ENCODE assay signal across 8 mouse cellular contexts in genomic region chr5:107295061-107295816, GRCm38 (mm10). TPM values are rescaled to one million over a fixed set of nuclear protein-coding genes. Genes with fewer than 3 reads are reported as not detected.
DNase-seq lines count a peak whose midpoint lies in the region; ATAC-seq lines count a peak whose summit lies in the region.

No protein-coding gene starts in this region.

- peaks cover 10% of the 10 kb centered on the region; the same call in 1 of the 2 replicates for H3K27me3 ChIP-seq in kidney, embryonic 15.5 days
- H3K27me3 ChIP-seq in intestine, embryonic 15.5 days (replicated peaks) = no peaks in the 10 kb centered on the region
- no peaks in the 10 kb centered on the region for H3K27me3 ChIP-seq in stomach, embryonic 16.5 days (ENCODE audit: control insufficient read depth, insufficient read depth, low read length)
- peaks cover 11% of the 10 kb centered on the region; the same call in 1 of the 2 replicates for H3K27me3 ChIP-seq in heart, embryonic 10.5 days (ENCODE audit: insufficient read depth, poor library complexity, severe bottlenecking)

- H3K9ac ChIP-seq in kidney, embryonic 15.5 days = no peak overlapping the region
- no peak overlapping the region for H3K9ac ChIP-seq in intestine, embryonic 15.5 days
- no peak overlapping the region for H3K9ac ChIP-seq in stomach, embryonic 16.5 days (ENCODE audit: low read length)

- 58% methylated on average over 8 of the region's 8 CpGs for WGBS in kidney, embryonic 15.5 days
- WGBS in intestine, embryonic 15.5 days = 30% methylated on average over 8 of the region's 8 CpGs
- 39% methylated on average over 8 of the region's 8 CpGs for WGBS in stomach, embryonic 16.5 days
- 63% methylated on average over 8 of the region's 8 CpGs for WGBS in heart, embryonic 10.5 days

- H3K4me2 ChIP-seq in kidney, embryonic 15.5 days = no peak overlapping the region
- no peak overlapping the region for H3K4me2 ChIP-seq in intestine, embryonic 15.5 days (replicated peaks)
- no peak overlapping the region for H3K4me2 ChIP-seq in stomach, embryonic 16.5 days (ENCODE audit: low read depth, low read length)

- H3K36me3 ChIP-seq in kidney, embryonic 15.5 days = no peaks in the 10 kb centered on the region
- no peaks in the 10 kb centered on the region for H3K36me3 ChIP-seq in intestine, embryonic 15.5 days
- H3K36me3 ChIP-seq in stomach, embryonic 16.5 days (ENCODE audit: control insufficient read depth, insufficient read depth, low read length) = no peaks in the 10 kb centered on the region
- no peaks in the 10 kb centered on the region for H3K36me3 ChIP-seq in heart, embryonic 10.5 days

- DNase-seq in kidney, postnatal 25 days = peak; percentile 61 to 67
- DNase-seq in adrenal gland, adult (ENCODE audit: inconsistent age in 2 of 2, low spot score in 1 of 2) = peak; percentile 95 to 98
- no peak for DNase-seq in left cerebral cortex, adult 8-10 months (ENCODE audit: low spot score in 2 of 2)
- DNase-seq in gastrocnemius, postnatal 25 days = no peak
- no peak for DNase-seq in heart, embryonic 10.5 days (ENCODE audit: low spot score)

- no peak overlapping the region for H3K27ac ChIP-seq in kidney, embryonic 15.5 days
- no peak overlapping the region for H3K27ac ChIP-seq in intestine, embryonic 15.5 days
- H3K27ac ChIP-seq in stomach, embryonic 16.5 days (ENCODE audit: low read length) = peak overlapping the region; percentile 43; the same call in 1 of the 2 replicates
- no peak overlapping the region for H3K27ac ChIP-seq in heart, embryonic 10.5 days

- no peaks in the 10 kb centered on the region for H3K9me3 ChIP-seq in kidney, embryonic 15.5 days (replicated peaks)
- no peaks in the 10 kb centered on the region for H3K9me3 ChIP-seq in intestine, embryonic 15.5 days
- H3K9me3 ChIP-seq in stomach, embryonic 16.5 days (replicated peaks; ENCODE audit: control insufficient read depth, low read length) = no peaks in the 10 kb centered on the region
- no peaks in the 10 kb centered on the region for H3K9me3 ChIP-seq in heart, embryonic 10.5 days

- H3K4me3 ChIP-seq in kidney, embryonic 15.5 days (replicated peaks) = no peak overlapping the region
- no peak overlapping the region for H3K4me3 ChIP-seq in intestine, embryonic 15.5 days (replicated peaks)
- H3K4me3 ChIP-seq in stomach, embryonic 16.5 days (replicated peaks; ENCODE audit: low read length) = no peak overlapping the region
- H3K4me3 ChIP-seq in heart, embryonic 10.5 days = no peak overlapping the region

- ATAC-seq in kidney, embryonic 15.5 days (replicated peaks; ENCODE audit: low FRiP score) = no peak
- peak; percentile 70 for ATAC-seq in intestine, embryonic 15.5 days
- ATAC-seq in stomach, embryonic 16.5 days (ENCODE audit: insufficient read depth, low FRiP score) = no peak

- peaks cover 12% of the 10 kb centered on the region for H3K4me1 ChIP-seq in kidney, embryonic 15.5 days
- H3K4me1 ChIP-seq in intestine, embryonic 15.5 days (replicated peaks) = peaks cover 17% of the 10 kb centered on the region
- peaks cover 17% of the 10 kb centered on the region for H3K4me1 ChIP-seq in stomach, embryonic 16.5 days (ENCODE audit: control insufficient read depth, insufficient read depth, low read length)
- peaks cover 11% of the 10 kb centered on the region; the same call in 1 of the 2 replicates for H3K4me1 ChIP-seq in heart, embryonic 10.5 days

RNA-seq across cellular contexts. Expression of gene Tgfbr3, which starts 5.8 kb away (rescaled TPM):
- polyA plus RNA-seq in kidney, embryonic 15.5 days (2015; fragmentation: Nextera tagmentation; extraction: Ambion mirVana) = 15.8 and 19.8 TPM in 2 replicates
- 14.4 and 16.3 TPM in 2 replicates for polyA plus RNA-seq in intestine, embryonic 15.5 days (2015; fragmentation: Nextera tagmentation; extraction: Ambion mirVana)
- 29.5 and 31.1 TPM in 2 replicates for polyA plus RNA-seq in stomach, embryonic 16.5 days (2015; fragmentation: Nextera tagmentation; extraction: Ambion mirVana)
- 10 to 100 TPM; 14.7 to 18.7 (median 16.0) TPM for total RNA-seq in left cerebral cortex, adult 8-10 months (2022)
- 10 to 100 TPM; 13.6 to 20.1 TPM for total RNA-seq in gastrocnemius, postnatal 25 days (2021)
- 36.7 and 54.6 TPM in 2 replicates for polyA plus RNA-seq in heart, embryonic 10.5 days (2016; fragmentation: Nextera tagmentation; extraction: Ambion mirVana)

RNA-seq across cellular contexts. Expression of gene Brdt, which starts 35.7 kb away (rescaled TPM):
- polyA plus RNA-seq in kidney, embryonic 15.5 days (2015; fragmentation: Nextera tagmentation; extraction: Ambion mirVana) = 1.7 and 2.0 TPM in 2 replicates
- 1.1 and 1.2 TPM in 2 replicates for polyA plus RNA-seq in intestine, embryonic 15.5 days (2015; fragmentation: Nextera tagmentation; extraction: Ambion mirVana)
- 2.2 and 2.4 TPM in 2 replicates for polyA plus RNA-seq in stomach, embryonic 16.5 days (2015; fragmentation: Nextera tagmentation; extraction: Ambion mirVana)
- 10 to 100 TPM; 11.3 to 13.8 (median 13.1) TPM for total RNA-seq in left cerebral cortex, adult 8-10 months (2022)
- 1 to 10 TPM; 2.3 to 2.4 TPM for total RNA-seq in gastrocnemius, postnatal 25 days (2021)
- polyA plus RNA-seq in heart, embryonic 10.5 days (2016; fragmentation: Nextera tagmentation; extraction: Ambion mirVana) = 0.62 and 0.63 TPM in 2 replicates

Comparison
In these comparisons a context has a peak if more than half of its experiments do, and no peak if none do; other contexts are left out.
1. DNase-seq: peak in kidney, postnatal 25 days (2 of 2) and adrenal gland, adult (2 of 2); none in left cerebral cortex, adult 8-10 months (0 of 2), gastrocnemius, postnatal 25 days (single experiment) and heart, embryonic 10.5 days (single experiment).